Mouse (Mus musculus): ENCODE results near the gene Slc8a1.

The Slc8a1 gene

DNA sequence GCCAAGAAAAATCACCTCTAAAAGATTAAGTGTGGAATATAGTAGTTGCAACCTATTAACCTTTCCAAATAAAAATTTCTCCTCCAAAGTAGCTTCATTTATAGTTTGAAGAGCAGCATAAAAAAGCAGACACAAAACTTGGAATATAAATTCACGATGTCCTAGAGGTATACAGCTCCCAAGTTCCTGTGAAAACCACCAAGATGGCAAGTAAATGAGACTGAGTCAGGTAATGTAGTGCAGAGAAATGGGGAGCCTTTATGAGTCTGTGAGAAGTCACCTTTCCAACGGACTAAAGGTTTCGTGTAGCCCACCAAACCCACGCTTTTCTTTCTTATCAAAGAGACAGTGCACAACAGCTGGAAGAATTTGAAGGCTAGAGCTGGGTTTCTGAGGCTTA is 224.2 kb downstream of the Slc8a1 start:
- no peak for DNase-seq (ENCODE audit: low read depth, low spot score)

GRCm38 (mm10) chr17:81513368-81513958 is 224.7 kb downstream of the Slc8a1 start:
- DNase-seq (ENCODE audit: low read depth, low spot score): no peak

DNA sequence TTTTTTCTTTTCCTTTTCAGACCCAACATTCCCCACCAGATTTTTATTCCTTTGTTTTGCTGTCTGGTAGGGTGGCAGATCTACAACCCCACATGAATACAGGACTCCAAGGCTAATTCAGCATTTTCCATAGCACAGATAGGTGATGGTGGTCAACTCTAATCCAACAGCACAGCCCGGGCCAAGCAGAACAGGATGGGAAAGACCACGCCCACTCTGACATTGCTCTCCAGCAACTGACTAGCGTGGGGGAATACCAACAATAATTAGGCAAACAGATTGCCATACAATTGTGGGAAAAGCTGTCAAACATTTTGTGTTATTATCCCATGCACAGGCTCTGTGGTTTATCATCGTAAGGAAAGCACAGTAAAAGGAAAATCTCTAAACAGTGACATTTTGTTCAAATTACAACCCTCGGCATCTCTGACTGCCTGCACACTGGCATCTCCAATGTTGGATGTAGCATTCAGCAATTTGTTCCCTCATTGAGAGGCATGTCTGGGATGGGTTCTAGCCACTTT is 233.0 kb downstream of the Slc8a1 start:
- DNase-seq (ENCODE audit: low read depth, low spot score): no peak

DNA sequence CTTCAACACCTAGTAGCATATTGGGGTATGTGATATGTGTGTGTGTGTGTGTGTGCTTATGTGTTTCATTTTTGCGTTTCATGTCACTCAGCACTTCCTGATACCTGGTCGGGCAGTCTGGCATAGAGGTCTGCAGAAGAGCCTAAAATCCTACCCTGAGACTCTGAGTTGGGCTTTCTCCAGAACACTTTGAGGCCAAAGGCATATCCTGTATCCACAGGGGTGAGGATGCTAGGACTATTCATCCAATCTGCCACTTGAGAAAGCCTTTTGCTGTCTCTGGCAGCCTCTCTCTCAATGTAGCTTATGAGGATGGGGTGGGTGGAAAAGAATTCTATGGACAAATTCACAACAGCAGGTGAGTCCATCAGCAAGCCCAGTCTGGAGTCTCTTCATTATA is 234.1 kb downstream of the Slc8a1 start:
- DNase-seq (ENCODE audit: low read depth, low spot score): no peak

GRCm38 (mm10) chr17:81502732-81503131 is 235.4 kb downstream of the Slc8a1 start:
- DNase-seq (ENCODE audit: low read depth, low spot score): no peak

GRCm38 (mm10) chr17:81500686-81501407 is 237.3 kb downstream of the Slc8a1 start:
- DNase-seq (ENCODE audit: low read depth, low spot score): no peak

DNA sequence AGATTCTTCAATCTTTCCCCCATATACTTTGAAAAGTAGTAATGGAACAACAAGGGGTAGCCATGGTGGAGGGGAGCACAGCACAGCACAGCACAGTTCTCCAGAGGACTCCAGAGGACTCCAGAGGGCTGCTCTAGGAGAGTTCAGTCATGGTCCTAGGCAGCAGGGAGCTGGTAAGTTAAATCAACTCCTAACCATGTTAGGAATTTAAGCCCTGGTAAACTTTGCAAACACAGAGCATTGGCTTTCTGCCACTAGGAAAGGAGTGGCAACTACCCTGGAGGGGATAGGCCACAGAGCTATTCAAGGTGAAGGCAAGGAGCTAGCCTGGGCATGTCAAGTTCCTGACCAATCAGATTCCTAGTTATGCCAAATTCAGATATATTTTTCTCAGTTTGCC is 240.3 kb downstream of the Slc8a1 start:
- peak; percentile 4 for DNase-seq (ENCODE audit: low read depth, low spot score)

GRCm38 (mm10) chr17:81496616-81497015 is 241.6 kb downstream of the Slc8a1 start:
- DNase-seq (ENCODE audit: low read depth, low spot score): no peak

DNA sequence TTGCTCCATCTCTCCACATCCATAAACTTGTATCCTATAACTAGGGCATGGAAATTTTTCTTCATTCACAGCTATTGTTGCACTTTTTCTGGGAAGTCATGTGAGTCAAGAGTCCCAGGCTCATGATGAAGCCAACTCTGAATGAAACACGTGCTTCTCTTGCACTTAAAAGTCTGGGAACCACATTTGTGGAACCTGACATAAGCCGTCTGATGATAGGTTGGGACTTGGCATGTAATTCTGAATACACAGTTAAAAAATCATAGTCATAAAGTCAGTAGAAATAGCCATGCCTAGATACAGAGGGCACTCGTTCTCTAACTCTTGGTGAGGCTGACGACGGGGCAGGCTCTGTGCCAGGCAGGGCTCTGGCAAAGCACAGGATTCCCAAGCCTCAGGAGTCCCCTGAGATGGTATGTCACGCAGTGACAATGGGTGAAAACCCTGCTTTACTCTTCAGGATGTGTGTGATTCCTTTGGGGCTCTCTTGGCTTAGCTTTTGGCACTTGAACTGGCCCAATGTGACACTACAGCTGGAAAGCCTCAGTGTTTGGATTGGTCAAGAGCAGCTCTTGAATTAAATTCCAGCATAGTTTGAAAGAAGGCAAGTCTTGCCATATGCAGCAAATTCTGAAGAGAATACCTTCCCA is 245.8 kb downstream of the Slc8a1 start:
- DNase-seq (ENCODE audit: low read depth, low spot score): no peak

- DNase-seq (ENCODE audit: low read depth, low spot score): no peak
Observed at GRCm38 (mm10) chr17:81486388-81486787, 251.8 kb downstream of the Slc8a1 start.

- DNase-seq (ENCODE audit: low read depth, low spot score): no peak
Observed at GRCm38 (mm10) chr17:81481843-81482490, 256.2 kb downstream of the Slc8a1 start.

DNA sequence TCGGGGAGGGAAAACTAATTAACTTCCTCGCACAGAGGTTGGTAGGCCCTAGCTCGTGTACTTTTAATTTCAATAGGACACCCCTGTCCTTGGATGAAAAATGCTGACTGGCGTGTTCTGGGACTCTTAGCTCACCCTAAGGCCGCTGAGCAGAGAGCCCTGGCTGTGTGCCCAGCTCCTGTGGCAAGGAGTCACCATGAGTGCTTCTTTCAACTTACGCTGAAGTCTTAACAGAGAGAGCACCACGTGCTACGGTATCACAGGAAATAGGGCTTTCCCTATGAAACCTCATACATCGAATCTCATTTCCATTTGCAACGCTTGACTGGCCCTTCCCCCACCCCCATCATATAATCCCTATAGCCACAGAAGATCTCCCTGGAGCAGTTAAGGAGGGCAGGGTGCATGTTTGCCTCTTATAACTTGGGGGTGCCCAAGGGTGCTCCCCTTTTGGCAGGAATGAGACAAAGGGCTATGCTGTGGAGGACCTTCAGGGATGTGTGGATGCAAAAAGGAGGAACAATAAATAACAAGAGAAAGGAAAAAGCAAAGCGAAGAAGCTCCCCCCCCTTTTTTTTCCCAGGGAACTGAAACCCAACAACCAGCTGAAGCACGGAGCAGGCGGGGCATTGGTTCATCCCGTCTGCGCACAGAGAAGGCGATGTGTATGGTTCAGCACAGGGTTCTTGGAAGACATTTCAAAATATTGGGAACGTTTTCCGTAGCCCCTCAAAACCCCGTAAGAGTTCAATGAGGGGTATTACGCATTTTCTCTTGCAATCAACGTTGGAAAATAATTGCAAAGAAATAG is 257.6 kb downstream of the Slc8a1 start:
- DNase-seq (ENCODE audit: low read depth, low spot score): no peak

GRCm38 (mm10) chr17:81479807-81480206 is 258.4 kb downstream of the Slc8a1 start:
- no peak for DNase-seq (ENCODE audit: low read depth, low spot score)

DNA sequence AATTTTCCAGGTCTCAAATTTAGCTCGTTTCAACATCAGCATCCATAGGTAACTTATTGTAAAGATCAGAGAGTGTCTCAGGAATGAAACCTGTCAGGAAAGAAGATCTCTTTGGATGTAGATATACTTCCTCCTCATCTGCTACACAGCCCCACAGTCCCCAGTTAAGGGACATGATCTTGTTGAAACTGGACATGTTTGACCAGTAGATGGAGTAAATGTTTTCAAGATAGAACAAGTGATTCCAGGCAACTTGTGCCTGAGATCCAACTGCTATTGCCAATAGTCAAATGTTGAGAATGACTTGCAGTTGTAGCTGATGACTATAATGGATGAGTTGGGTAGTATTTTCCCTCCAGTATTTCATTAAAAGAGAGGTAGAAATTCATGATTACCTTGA is 260.8 kb downstream of the Slc8a1 start:
- DNase-seq (ENCODE audit: low read depth, low spot score): no peak

DNA sequence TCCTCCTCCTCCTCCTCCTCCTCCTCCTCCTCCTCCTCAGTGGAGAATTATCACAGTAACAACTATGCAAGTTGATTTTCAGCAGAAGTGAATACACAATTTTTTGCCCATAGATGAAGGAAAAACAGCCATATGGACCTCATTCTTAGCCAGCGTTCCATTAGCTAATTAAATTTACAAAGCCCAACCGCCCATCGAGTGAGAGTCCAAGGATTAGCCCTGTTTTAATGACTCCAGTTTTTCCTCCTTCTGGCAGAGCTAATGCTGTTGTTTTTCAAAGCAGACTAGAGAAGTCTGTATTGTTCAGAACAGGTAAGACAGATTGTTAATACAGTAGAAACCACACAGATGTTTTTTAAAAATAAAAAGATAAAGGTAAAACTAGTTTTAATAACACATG is 264.8 kb downstream of the Slc8a1 start:
- DNase-seq (ENCODE audit: low read depth, low spot score): no peak

DNA sequence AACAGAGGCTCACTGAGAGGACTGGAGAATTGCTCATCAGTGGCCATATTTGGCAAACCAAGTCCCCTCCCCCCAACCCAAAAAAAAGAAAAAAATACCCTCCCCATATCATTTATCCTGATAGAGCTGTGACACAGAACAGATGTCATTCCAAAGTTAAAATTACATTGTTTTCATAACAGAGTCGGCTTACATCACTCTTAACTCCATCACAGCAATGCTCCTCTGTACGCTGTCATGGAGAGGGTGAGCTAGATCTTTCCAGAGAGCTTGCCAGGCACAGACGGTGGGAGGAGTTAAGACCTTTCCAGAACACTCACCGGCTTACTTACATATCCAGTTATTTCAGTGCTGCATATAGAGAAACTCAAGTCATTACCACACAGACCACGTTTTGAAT is 269.2 kb downstream of the Slc8a1 start:
- DNase-seq (ENCODE audit: low read depth, low spot score): no peak

- no peak for DNase-seq (ENCODE audit: low read depth, low spot score)
Observed at GRCm38 (mm10) chr17:81459379-81459778, 278.8 kb downstream of the Slc8a1 start.

- DNase-seq (ENCODE audit: low read depth, low spot score): no peak
Observed at GRCm38 (mm10) chr17:81455977-81456376, 282.2 kb downstream of the Slc8a1 start.

DNA sequence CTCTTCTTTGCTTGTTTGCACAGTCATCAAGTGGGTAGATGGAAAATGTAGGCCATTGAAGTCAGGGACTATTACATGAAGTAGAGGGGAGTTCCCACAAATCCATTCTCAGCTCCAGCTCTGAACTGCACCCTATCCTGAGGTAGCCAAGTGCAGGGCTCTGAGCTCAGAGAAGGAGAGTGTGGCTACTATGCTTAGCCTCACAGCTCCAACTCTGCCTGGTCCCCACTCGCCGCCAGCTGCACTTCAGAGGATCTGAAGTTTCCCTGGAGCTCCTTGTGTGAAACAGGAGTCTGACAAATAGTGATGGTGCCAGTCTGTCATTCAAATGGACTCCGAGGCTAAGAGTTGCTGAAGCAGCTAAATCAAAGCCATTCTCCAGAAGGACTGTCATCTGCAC is 282.9 kb downstream of the Slc8a1 start:
- DNase-seq (ENCODE audit: low read depth, low spot score): no peak

DNA sequence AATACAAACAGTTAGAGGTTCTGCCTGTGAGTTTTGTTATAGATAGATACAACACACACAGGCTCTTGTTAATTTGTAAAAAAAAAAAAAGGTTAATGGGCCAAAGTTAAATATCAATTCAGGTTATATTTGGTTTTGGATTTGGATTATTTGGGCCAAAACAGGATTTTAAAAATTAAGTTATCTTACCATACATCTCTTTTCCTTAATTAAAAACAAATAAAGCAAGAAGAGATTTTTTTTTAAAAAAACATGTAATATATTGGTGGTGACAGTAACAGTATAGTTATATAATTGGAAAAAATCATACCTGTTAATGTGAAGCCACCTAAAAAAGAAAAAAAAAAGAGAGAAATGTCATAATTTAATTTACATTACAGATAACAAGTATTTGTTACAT is 296.7 kb downstream of the Slc8a1 start, which contains the start of gene Gm11096:
TSS of gene Gm11096 (plus strand) at position 301 of the 400 bp plus-strand sequence.
- no peak for DNase-seq (ENCODE audit: low read depth, low spot score)

- DNase-seq (ENCODE audit: low read depth, low spot score): no peak
Observed at GRCm38 (mm10) chr17:81433148-81433547, 305.0 kb downstream of the Slc8a1 start.

Measured in ZHBTc4 (cell line).